Mouse (Mus musculus) spleen, adult 2 months (tissue): ENCODE measurements around the gene Rnf208.

ENCODE experiments used
- CTCF ChIP-seq: fragments of 200-500 bp; IDR thresholded peaks from 2 replicates; pipeline ENCODE4 v1.5.1; 2011; ENCODE audit warnings: mild to moderate bottlenecking, inconsistent platforms; ENCODE audit not compliant: insufficient read depth, insufficient read length, insufficient replicate concordance; ENCODE audit errors: extremely low read depth
- POLR2A ChIP-seq: fragments of 200-500 bp; IDR thresholded peaks from 2 replicates; pipeline ENCODE4 v1.6.1; 2011; ENCODE audit warnings: low read depth, low read length, inconsistent platforms

- no peak for TF ChIP-seq CTCF
- no peak for TF ChIP-seq POLR2A
Measured at GRCm38 (mm10) chr2:25293706-25294105, 51.7 kb downstream of the Rnf208 start.
